Mouse (Mus musculus) embryonic fibroblast, embryonic 13.5 days (primary cell): ENCODE data around the gene Rnf145. TPM values are rescaled to one million over a fixed set of nuclear protein-coding genes. Genes with fewer than 3 reads are reported as not detected.

Source experiments
- H3K27ac ChIP-seq: 2 replicates; pipeline ENCODE4 v1.5.1; 2012; ENCODE audit warnings: low read length, control low read depth, inconsistent platforms; ENCODE audit not compliant: insufficient read depth
- H3K4me1 ChIP-seq: 2 replicates; pipeline ENCODE4 v1.6.1; 2011; ENCODE audit warnings: low read length; ENCODE audit not compliant: control insufficient read depth, insufficient read depth
- H3K4me3 ChIP-seq: 2 replicates; pipeline ENCODE4 v1.5.1; 2011; ENCODE audit warnings: mild to moderate bottlenecking, control low read depth, low read length; ENCODE audit not compliant: insufficient read depth
- CTCF ChIP-seq: IDR thresholded peaks from 2 replicates; pipeline ENCODE4 v1.5.1; 2011; ENCODE audit warnings: mild to moderate bottlenecking, control low read depth, low read length, moderate library complexity, borderline replicate concordance; ENCODE audit not compliant: insufficient read depth
- POLR2A ChIP-seq: IDR thresholded peaks from 2 replicates; pipeline ENCODE4 v1.6.1; 2011; ENCODE audit warnings: low read depth, mild to moderate bottlenecking, control low read depth, low read length, moderate library complexity
- polyA plus RNA-seq: library from polyadenylated mRNA; stranded (reverse); fragments of >200 nt; gene quantifications from 2 replicates; pipeline ENCODE4 v1.2.4, GENCODE M21; 2011; ENCODE audit warnings: low read depth; ENCODE audit not compliant: missing spikeins, insufficient read length

Gene Rnf145
- polyA plus RNA-seq, 1 experiment, result 64.8 TPM

DNA sequence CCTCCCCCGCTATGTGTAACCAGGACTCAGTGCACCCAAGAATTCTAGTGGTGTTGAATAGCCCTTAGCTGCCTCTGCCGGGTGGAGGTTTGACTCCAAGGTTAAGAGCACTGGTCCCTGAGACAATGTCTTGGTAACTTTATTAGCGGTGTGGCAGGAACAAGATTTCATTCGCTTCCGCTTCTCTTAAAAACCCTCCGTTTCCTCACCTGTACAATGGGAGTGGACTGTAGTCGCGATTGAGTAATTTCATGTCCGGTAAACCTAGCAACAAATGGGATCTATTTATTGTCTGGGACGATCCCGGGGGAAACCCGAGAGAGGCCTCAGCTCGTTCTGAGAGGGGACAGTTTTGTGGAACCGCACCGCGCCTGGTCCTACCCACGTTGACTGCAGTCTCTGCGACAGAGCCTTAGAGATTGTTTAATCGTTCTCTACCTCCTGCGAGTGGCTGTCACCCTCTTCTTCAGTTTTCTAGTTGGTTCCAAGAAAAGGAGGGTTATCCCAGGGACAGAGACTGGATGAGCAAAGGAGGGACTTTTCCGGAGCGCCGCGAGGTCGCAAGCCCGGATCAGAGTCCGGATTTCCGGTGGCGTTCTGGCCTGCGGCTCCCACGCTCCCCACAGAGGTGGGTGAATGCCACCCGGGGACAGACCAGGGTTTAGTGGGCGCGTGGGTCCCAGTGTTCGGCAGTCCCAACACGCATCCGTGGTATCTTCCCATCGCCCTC, 94.1 kb downstream of the Rnf145 start:
- Histone ChIP-seq H3K27ac (no peak overlapping the region), H3K4me3 (no peak overlapping the region), H3K4me1 (peaks cover 7% of the 10 kb centered on the region; the same call in 1 of the 2 replicates)
- TF ChIP-seq POLR2A (no peak), CTCF (no peak)

GRCm38 (mm10) chr11:44613411-44614180, 94.8 kb downstream of the Rnf145 start:
- peaks cover 7% of the 10 kb centered on the region; the same call in 1 of the 2 replicates for H3K4me1 ChIP-seq
- no peak for TF ChIP-seq POLR2A
- 0 out of 2 replicates have a peak, but pooled peaks have one; percentile 5 for TF ChIP-seq CTCF
- no peak overlapping the region for H3K27ac ChIP-seq
- no peak overlapping the region for H3K4me3 ChIP-seq

Other genes with a start within 250 kb of the Rnf145 start
- gene Il12b, start 118.9 kb upstream of the Rnf145 start, polyA plus RNA-seq, result not detected in 2 replicates
- gene Ublcp1, start 48.5 kb upstream of the Rnf145 start, polyA plus RNA-seq, result 53.5 and 75.4 TPM in 2 replicates
- 26.9 and 55.9 TPM in 2 replicates for gene Ebf1, start 98.4 kb downstream of the Rnf145 start, polyA plus RNA-seq